Mouse (Mus musculus) splenic B cell, adult 2 months (primary cell): Measurements from ENCODE around the gene Tlx3.

Experiments used
- DNase-seq: peaks from one replicate; pipeline ENCODE4 v3.0.0-alpha.2; 2011; ENCODE audit warnings: low read depth, low spot score
- H3K27me3 ChIP-seq: 2 replicates; pipeline ENCODE4 v1.6.1; 2012; ENCODE audit warnings: mild to moderate bottlenecking, low read length, moderate library complexity, mixed read lengths; ENCODE audit not compliant: control insufficient read depth, poor library complexity, insufficient read depth, severe bottlenecking
- H3K36me3 ChIP-seq: 2 replicates; pipeline ENCODE4 v1.6.1; 2012; ENCODE audit warnings: mild to moderate bottlenecking, low read length, moderate library complexity, mixed read lengths; ENCODE audit not compliant: control insufficient read depth, poor library complexity, insufficient read depth, severe bottlenecking

The Tlx3 gene

DNA sequence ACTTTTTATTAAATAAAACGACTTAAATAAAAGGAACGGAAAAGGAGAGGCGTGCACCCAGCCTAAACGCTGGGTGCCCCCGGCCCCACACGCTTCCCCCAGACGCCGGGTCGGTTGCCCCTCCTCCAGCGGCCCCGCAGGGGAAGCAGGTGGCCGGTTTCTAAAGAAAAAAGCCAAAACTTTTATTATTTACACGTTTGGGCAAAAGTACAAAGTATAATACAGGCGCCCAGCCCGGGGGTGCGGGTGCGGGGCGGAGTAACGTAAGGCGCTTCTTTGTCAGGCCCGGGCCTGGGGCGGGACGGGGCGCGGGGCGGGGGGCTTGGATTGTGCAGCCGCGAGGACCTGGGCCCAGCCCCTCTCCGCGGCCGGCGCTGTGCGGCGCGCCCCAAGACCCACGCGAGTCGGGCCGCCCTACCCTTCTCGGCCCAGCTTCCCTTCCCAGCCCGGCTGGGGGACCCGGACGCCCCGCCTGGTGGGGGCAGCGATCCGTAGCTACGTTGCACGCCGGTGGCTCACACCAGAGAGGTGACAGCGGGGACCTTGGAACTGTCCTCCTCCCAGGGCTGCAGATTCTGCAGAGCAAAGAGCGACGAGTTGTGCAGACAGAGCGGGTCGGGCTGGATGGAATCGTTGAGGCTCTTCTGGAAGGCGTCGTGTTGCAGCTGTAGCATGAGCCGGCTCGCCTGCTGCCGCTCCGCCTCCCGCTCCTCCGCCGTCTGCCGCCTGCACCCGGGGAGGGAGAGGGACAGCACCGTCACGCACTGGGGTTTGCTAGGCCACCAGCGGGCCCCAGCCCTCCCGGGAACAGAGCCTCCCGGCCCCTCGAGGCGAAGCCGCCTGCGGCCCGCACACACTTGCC is 2.4 kb downstream of the Tlx3 start:
- no peaks in the 10 kb centered on the region for H3K36me3 ChIP-seq
- no peaks in the 10 kb centered on the region for H3K27me3 ChIP-seq
- no peak for DNase-seq

DNA sequence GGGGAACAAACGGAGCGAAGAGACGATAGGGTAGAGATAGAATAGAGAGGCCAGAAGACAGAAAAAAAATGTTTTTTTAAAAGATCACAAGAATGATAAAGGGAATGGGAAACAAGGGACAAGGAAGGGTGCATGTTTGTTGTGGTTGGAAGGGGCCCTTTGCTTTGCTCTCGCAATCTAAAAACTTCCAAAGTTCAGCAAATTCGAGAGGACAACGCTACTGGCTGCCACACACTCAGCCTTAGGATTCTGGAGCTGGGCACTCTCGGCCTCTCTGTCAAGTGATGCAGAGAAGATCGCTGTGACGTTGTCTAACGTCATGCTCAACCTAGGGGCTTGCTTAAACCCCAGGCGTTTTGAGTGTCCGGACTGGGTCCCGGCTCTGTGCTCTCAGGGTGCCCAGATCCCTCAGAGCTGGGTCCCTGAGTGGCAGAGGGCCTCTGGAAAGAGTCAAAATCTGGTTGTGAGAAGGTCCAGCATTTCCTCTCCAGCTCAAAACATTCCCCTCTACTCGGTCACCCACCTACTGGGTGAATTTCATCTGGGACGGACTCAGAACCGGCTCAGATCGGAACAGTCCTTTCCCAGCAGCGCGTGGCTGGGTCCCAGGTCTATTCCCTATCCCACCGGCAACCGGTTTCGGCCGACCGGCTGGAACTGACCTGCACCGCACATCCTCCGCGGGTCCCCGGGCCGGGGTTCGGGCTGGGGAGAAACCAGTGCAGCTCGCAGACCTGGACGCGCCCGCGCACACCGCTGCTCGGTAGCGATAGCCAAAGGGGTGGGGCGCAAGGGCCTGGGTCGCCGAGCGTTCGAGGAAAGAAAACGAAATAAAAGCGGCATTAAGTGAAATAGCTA is 3.3 kb downstream of the Tlx3 start:
- DNase-seq: no peak
- Histone ChIP-seq H3K27me3 (no peaks in the 10 kb centered on the region), H3K36me3 (no peaks in the 10 kb centered on the region)

DNA sequence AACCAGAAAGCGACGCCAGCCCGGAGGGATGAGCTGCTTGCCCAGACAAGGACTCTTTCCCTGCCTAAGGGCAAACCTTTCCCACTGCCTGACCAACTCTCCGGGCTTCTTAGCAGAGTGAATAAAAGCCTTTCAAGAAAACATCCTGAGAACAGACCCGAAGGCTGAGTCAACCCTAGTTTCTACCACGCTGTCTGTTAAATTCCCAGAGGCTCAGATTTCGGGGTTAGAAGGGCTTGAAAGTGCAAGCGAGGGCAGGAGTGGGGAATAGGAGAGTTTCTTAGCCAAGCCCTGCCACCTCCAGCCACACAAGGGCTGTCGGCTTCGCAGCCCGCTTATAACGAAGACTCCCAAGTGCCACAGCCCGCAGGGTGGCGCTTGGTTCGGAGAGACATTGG is 4.3 kb downstream of the Tlx3 start:
- DNase-seq: no peak
- no peaks in the 10 kb centered on the region for H3K36me3 ChIP-seq
- no peaks in the 10 kb centered on the region for H3K27me3 ChIP-seq

DNA sequence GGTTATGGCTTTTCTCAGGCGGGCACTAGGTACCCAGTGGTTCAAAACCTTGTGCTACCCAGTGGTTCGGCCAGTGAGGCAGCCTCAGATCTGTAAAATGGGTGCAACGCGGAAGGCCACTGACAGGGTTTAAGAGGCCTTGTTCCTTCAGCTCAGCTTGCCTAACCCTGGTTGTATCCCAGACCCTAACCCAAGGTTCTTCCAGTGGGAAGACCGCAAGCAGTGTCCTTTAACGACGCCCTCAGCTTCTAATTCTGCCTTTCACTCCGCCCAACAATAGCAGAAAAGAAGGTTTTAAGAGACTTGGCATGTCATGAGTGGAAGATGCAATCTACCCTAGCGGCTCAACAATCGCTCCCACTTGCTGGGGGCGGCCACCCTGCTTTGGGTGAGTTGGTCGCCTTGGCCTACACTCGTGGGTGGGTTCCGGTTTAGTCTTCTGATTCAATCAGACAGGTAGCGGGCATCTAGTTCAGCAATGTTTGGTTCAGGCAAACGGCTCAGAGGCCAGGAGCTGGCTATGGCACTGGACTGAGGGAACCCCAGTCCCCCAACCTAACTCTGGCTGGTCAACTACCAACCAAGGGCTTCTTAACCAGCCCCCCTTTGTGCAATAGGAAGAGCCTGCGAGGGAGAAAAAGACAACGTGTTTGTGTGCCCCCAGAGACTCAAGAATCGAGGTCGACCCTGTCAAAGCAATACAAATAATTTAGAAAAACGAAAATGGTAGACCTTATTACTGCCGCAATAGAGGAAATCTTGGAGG is 4.9 kb downstream of the Tlx3 start:
- Histone ChIP-seq H3K36me3 (no peaks in the 10 kb centered on the region), H3K27me3 (no peaks in the 10 kb centered on the region)
- DNase-seq: no peak

DNA sequence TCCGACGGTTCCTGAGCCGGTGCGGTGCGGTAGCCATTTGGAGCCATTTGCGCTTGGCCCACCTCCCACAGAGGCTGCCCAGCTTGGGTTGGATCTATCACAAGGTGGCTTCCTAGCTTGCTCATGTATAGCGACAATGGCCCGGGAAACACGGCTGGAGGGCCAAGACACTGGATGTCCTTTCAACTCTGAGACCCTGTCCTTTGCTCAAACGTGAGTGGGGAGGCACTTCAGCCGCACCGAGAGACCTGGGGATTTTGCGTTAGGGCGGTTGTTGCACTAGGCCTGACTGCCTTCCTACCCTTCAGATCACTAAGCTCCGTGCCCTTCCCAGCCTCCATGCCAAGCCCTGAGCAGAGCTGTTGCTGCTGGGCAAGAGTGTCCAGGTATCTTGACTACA is 5.7 kb downstream of the Tlx3 start:
- H3K36me3 ChIP-seq: no peaks in the 10 kb centered on the region
- no peak for DNase-seq
- no peaks in the 10 kb centered on the region for H3K27me3 ChIP-seq

DNA sequence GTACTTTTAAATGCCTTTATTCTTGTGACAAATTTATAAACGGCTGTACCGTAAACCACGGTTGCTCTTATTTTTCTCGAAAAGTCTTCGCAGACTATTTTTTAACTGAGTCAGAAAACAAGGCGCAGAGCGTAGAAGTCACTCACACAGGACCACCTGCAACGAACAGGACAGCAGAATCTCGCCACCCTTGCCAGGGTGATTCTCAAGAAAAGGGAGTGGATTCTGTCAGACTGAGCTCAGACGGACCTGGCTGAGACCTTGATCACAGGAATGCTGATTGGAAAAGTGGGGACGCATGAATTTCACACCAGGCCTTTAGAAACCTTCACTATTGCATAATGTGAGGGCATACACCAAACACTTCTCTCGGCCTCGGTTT is 6.3 kb downstream of the Tlx3 start:
- no peaks in the 10 kb centered on the region for H3K36me3 ChIP-seq
- no peaks in the 10 kb centered on the region for H3K27me3 ChIP-seq
- DNase-seq: no peak

DNA sequence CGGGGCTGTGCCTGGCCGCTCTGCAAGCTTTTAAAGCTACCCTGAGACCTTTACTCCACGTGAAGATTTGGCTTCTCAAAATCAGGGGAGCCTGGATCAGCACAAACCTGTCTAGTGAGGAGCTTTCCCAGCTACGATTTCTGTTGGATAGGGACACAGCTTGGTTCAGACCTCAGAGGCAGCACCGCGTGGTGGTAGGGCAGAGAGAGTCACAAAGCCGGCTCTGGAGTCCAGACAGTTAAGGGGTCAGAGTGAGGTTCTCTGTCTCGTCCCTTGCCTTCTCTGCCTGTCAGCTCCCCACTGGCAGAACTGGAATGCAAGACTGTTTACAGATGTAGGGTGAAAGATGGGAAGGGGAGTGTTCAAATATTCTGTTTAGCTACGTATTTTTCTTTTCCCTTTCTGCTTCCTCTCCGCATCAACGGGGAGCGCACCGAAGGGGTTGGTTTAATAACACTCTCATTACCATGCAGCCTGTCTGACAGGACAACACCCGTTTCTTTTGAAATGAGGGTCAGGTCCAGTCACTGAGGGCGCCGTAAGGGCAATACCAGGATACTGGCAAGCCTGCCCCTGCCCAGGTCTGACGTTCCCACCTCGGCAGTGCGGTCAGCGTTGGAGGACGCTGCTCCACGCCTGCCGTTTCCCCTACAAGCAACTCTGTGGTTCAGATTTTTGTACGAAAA is 6.8 kb downstream of the Tlx3 start:
- no peak for DNase-seq
- H3K27me3 ChIP-seq: no peaks in the 10 kb centered on the region
- no peaks in the 10 kb centered on the region for H3K36me3 ChIP-seq

DNA sequence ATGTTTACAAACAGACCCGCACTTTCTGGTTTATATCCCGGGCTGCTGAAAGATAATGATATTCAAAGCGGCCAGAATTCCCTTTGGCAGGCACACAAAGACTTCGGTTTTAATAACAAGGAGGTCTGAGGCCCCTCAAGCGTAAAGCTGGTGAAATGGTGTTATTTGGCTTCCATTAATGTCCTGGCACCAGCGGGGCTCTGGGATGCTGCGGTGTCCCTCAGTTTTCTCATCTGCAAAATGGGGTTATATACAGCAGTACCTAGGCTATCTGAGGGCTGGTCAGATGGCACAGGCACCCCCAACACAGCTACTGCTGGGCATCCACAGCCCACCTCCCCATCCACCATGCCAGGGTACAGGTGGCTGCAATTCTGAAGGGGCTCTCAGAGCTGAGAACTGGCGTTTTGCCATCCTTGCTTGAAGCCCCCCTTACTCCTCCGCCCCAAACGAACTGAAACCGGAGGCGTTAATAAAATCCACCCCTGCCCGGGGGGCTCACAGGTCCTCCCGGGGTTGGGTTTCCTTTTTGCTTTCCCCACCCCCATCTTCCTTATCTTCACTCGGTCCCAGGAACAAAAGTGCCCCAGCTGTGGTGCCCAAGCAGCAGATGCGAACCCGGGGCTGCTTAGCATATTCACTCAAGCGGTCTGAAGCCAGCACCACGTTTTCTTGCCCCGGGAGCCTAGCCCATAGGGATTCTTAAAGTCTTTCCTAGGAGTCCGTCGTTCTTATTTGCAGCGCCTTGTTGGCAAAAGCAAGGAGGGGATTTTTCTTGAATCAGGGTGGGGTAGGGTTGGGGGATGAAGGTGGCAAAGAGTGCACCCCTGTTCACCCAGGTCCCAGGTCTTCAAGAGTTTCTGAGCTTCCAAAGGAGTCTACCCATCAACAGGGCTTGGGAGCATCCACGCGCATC is 7.6 kb downstream of the Tlx3 start:
- no peaks in the 10 kb centered on the region for H3K27me3 ChIP-seq
- no peaks in the 10 kb centered on the region for H3K36me3 ChIP-seq
- no peak for DNase-seq

DNA sequence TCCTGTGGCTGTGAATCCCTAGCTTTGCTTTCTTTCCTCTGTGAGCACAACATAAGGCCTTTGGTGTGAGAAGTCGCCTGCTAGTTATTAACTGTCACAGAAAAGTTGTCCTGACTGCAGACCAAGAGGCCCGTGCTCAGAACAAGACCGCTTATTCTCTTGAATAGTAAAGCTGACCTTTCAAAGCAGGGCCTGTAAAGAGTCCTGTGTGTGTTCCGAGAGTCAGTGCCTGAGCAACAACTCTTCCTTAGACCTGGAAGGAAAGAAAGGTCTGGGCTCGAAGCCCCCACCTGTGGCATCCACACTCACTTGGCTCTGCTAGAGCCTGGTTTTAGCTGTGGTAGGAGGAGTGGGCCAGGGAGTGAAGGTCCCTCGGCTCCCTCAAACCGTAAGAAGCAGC is 8.3 kb downstream of the Tlx3 start:
- DNase-seq: no peak
- Histone ChIP-seq H3K36me3 (no peaks in the 10 kb centered on the region), H3K27me3 (no peaks in the 10 kb centered on the region)

DNA sequence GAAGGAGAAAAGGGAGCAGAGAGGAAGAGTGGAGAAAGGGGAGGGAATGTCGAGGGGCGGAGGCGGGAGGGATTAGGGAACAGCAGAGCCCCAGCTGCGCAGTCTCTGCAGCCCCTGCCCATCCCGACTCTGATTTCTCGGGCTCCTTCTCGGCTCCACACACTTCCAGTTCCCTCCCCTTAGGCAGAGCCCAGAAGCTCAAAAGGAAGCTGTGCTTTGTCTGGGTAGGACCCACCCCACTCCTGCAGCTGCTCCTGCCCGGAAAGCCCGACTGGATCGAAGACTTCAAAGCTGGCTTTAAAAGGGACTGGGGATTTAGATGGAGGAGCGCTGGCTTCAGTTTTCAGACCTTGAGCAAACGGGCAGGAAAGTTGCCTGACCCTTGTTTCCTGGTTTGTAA is 9.7 kb downstream of the Tlx3 start:
- DNase-seq: no peak
- Histone ChIP-seq H3K36me3 (no peaks in the 10 kb centered on the region), H3K27me3 (no peaks in the 10 kb centered on the region)

DNA sequence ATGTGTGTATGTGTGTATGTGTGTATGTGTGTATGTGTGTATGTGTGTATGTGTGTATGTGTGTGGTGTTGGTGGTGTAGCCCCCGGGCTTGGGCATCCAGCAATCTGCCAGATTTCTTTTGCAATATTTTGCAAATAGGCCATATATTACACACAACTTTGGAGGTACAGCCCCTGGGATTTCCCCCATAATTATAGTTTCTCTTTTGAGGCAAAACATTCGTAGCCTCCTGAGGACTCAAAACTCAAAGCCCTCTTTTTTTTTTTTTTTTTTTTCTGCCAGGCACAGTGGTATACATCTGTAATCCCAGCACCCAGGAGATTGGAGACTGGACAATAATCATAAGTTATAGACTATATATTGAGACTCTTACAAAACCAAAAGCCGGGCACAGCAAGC is 21.6 kb downstream of the Tlx3 start:
- DNase-seq: no peak
- H3K36me3 ChIP-seq: no peaks in the 10 kb centered on the region
- no peaks in the 10 kb centered on the region for H3K27me3 ChIP-seq

DNA sequence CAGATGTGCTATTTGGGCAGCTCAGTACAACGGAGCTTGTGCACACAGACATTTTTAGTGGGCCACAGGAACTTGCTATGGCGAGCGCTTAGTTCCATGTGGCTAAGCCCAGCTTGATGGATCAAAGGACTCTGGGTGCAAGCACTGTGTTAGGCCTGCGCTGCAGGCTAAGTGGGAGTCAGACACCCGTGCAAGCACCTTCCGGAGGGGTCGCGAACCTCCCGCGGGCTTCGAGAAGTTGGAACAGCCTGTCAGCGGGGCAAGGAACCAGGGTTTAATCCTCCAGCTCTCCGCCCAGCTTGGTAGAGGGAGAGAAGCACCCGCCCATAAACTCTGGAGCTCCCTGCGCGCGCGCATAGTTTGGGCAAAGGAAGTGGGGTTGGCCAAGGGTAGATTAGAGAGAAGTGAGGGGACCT is 22.7 kb downstream of the Tlx3 start:
- Histone ChIP-seq H3K36me3 (no peaks in the 10 kb centered on the region), H3K27me3 (no peaks in the 10 kb centered on the region)
- no peak for DNase-seq

DNA sequence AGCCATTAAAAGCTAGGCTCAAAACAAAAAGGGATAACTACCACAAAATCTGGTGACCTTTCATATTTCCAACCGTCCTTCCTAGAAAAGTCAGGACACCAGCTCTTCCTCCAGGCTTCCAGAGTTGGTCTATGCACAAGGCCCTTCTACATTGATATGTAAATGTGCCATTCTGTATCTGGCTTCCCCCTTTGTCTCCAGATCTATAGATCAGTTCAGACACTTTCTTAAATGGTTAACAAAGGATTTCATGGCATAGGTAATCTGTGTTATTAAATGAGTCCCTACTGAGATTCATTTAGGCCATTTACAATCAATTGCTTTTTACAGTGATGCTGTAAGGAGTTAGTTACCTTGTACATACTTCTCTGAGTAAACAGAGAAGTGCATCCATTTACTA is 23.6 kb downstream of the Tlx3 start:
- DNase-seq: no peak
- no peaks in the 10 kb centered on the region for H3K36me3 ChIP-seq
- no peaks in the 10 kb centered on the region for H3K27me3 ChIP-seq
